Mouse (Mus musculus) ovary, postnatal 10 days (tissue): ENCODE measurements around the gene Tst.

Experiments
- DNase-seq: peaks from one replicate; pipeline ENCODE4 v3.0.0; 2022; ENCODE audit warnings: low spot score

Gene Tst

DNA sequence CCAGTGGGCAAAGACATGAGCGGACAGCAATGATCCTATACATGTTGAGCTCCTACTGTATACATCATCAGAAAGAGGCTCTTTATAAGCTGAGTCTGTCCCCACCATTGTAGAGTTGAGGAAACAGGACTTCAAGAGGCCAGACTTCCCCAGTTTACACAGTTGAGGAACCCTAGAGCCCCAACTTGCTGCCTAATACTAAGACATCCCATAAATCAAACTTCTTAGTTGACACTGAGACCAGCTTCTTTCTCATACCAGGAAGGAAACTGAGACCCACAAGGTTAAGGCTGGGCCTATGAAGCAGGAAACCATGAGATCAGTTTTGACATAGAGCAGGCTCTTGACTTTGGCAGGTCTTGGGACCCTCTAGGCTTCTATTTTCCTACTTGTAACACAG, 20.1 kb downstream of the Tst start:
- DNase-seq = no peak

DNA sequence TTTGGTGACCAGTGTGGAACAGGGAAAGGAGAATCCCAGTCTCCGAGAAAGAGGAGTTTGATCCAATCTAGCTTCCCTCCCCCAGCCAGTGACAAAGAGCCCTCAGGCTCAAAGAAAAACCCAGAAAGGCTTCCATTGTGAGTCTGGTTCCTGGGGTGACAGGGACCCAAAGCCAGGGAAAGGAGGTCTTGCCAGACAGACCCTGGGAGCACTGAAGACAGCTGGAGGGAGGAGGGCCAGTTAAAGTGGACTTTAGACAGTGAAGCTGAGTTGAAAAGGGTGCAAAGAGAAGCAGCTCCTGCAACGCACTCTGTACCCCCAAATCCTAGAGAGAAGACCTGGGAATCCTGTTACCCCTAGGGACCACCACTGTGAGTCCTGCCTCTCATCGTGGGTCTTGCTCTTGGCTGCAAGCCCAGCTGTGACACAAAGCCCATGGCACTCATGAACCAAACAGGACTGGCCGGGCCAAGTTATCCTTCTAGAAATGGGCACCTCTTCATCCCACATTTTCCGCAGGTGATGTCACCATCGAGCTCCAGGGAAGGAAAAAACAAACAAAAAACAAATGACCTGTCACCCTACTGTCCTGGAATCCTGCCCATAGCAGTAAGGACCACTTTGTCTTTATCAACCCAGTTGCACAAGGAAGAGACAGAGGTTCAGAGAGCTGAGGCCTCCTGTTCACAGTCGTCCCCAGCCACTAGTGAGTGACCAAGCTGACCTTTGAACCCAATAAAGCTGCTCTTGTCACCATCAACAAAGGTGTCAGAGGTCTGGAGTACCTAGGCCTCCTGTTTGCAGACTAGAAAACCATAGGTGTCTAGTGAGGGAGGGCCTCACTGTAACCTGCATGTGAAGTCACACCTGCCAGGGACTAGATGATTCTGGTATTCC, 21.2 kb downstream of the Tst start:
- no peak for DNase-seq

DNA sequence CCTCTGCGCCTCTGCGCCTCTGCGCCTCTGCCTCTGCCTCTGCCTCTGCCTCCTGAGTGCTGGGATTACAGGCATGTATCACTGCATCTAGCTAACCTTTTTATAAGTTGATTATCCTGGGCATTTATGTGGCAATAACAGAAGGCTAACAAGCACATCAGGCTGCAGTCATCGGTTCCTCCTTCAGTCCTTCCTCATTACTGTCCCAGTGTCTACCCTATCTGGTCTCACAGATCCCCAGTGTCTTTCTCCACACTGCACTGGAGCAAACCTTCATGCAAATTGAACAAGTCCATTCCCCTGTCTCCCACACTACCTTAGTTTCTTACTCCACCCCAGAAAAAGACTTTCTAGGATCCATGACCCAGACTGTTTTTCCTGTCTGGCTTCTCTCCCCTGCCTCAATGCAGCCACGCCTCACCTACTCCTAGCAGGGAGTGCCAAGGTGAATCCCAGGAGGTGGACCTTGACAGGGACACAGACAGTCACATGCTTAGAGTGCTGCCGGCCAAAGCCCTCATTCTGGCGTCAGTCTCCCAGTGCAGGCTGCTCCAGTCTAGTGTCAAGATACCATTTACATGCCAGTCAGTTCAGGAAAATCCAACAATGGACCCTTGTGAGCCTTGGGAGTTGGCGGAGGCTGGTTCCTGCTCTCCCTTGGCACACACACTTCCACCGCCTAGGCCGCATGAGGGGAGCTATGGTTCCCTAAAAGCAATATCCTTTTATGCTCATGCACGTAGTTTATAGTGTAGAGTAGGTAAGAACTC, 22.1 kb downstream of the Tst start:
- no peak for DNase-seq

DNA sequence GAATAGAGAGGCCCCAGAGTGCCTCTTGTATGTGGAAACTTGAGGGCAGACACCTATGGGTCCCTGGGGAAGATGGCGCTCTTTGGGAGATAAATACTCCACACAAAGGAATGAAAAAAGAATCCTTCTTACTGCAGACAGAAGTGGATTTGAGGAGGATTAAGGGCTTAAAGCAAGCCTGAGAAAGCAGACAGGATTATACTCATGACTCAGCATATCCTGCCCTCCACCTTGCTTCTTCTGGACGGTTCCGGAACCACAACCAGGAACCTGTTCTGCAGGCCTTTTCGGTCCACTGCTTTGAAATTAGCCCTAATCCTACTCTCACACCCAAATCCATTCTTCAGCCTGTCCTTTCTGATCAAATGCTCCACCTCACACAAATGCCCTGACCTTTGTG, 23.6 kb downstream of the Tst start:
- DNase-seq = no peak

DNA sequence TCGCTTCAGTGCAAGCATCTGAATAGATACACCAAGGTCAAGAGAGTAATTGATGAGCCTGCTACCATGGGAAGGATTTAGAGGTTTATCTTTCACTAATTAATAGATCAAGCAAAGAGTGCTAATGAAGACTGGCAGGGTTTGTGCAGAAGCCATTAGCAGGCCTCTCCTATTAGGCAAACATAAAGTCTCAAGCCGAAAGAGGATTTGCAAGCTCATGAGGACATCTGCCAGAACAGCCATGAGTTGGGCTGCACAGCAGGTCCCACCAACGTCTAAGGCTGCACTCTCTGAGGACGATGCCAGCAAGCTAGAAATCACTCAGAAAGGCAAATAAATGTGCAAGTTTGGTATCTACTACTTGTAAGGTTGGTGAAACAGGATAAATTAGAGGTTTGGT, 25.0 kb downstream of the Tst start:
- no peak for DNase-seq

DNA sequence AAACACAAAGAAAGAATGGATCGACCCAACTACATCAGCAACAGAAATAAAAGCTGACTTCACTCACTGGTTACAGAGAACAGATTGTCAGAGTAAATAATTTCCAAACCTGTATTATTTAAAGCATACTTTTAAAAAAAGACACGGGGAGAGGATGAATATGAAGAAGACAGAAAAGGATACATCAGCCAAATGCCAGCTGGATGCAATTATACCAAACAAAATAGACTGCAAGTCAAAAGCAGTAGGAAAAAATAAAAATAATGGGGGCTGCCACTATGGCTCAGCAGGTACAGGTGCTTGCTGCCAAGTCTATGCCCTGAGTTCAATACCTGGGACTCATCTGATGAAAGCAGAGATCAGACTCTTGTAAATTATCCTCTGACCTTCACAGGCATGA, 25.5 kb downstream of the Tst start:
- DNase-seq = no peak

DNA sequence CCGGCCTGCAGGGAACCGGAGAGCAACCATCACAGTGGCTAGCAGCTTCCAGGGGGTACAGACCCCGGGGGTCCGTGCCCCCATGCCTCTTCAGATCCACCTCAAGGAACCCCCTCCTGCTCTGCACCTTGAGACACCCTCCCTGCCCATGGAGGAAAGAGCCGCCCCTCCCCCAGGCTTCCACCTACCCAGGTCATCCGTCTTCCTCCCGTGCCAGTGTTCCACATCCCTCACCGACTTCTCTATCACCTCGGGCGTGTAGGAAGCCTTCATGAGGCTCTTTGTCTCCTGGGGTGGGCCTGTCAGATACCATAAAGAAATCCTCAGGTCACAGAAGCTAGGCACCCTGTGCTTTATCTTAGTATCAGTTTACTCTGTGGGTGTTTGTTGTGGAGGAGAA, 27.2 kb downstream of the Tst start:
- DNase-seq = no peak

DNA sequence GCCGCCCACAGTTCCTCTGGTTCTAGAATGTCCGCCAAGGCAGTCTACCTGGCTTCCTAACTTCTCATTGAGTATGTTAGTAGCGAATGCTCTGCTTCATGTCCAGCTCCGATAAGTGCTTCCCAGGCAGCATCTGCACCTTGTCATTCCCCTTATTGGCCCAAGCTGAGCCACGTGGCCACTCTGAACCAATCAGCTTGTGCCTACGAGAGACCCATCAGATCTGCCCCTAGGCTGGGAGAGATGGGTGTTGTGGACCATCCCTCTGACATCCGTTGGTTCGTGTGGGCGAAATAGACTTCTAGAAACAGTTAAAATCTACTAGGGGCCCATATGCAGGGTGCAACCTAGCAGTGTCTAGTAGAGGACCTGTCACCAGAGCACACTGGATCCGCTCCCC, 27.8 kb downstream of the Tst start:
- no peak for DNase-seq

DNA sequence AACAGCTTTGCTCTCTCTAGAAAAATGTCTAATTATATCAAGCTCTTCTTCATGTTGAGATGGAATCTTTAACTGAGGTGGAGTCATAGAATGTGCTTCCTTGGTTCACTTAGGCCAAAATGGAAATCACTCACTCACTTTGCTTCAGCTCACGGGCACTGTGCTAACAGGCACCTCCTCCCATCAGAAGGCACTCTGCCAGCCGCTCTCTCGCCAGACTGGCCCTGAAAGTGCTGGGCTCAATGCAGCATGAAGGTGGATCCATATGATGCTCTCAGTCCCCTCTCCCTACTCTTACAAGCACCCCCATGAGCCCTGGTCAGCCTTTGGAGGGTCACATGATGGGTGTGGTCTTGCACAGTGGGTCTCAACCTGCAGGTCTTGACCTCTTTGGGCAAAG, 31.5 kb downstream of the Tst start:
- no peak for DNase-seq

DNA sequence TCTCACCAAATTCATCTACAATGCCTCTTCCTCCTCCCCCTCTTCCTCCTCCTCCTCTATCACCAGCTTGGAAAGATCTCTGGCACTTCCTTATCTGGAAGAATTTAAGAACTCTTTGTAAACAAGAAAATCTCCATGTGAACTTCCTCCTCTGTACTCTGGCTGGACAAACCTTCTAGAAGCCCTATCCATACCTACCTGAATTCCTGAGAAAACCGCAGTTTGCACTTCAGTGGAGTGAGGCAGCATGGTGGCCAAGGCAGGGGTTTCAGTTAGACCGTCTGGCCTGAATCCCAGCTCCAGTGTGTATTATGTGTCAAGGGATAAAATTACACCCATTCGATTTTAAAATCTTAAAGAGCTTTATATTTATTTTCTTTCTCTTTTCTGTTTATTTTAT, 32.9 kb downstream of the Tst start:
- DNase-seq = no peak

DNA sequence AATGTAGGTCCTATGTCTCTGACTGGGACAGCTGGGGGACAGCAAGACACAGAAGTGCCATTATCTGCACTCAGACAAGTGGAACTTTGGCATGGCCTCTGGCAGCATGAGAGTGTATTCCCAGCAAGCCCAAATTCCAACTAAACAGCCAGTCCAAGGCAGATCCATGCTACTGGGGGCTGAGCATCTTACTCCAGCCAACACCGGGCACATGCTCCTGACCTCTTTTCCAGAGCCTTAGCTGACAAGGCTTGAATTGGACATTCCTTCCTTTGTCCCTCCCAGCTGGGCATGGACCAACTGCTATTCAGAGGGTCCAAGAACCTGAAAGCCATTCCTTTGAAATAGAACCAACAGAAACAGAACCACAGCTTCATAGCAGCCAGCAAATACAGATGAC, 36.1 kb downstream of the Tst start:
- no peak for DNase-seq

DNA sequence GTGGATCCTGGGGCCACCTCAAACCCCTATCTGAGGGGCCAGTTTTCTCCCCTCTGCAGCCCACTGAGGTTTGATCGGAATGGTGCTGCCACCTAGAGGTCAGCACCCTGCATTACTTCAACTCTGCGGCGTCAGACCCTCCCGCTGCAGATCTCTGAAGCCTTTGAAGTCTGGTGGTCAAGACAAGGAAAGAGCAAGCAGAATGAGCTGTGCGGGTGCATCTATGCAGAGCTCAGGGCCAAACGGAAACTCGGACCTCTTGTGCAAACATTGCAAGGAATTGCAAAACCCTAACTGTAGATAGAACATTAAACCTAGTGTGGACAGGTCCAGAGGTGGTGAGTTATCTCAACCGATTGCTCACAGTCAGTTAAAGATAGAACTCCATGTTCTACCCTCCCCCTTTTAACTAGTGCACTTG, 36.8 kb downstream of the Tst start:
- no peak for DNase-seq

DNA sequence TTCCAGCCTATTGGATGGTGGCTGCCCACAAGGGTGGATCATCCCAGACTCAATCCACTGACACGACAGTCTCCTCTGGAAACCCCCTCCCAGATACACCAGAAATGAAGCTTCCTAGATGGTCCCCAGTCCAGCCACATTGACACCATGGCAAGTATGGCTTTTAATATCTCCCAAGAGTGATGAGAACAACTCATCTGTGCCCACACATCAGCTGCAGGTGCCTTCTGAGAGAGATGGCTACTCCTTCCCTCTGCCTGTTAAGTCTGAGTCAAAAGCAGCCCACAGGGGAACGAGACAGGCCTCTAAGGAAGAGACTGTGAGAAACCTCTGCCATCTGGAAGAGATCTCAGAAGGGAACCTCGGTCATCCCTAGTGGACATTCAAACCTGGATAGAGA, 37.9 kb downstream of the Tst start:
- no peak for DNase-seq

DNA sequence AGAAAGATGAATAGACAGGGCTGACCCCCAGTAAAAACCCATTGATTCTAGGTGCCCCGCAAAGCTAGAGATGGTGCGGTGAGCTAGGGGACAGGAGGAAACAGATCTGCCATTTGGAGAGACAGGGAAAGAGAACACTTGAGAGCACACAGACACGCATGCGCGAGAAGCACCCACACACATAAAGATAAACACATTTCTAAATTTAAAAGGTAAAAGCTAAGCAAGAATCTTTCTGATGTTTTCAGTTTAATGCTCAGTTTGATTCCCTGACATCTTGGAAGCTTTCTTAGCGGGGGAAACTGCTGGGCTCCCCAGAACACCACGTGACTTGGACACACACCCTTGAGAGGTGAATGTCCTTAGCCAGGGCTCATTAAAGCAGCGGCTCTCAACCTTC, 38.8 kb downstream of the Tst start:
- DNase-seq = no peak

DNA sequence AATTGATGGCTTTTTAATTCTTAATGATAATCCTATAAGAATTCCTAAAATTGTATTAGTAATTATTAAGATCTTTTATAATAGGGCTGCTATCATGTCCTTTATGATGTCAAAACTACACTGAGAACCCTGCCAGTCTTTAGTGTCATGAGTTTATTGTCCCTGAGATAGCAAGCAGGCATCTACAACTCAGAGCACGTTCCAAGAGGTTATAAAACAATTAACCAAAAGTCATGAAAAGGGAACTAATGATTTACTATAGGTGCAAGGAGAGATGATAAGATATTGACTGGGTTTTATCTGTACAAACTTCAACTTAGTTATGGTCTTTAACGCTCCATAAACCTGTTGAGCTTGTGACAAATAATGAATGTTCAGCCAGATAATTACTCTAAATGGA, 39.8 kb downstream of the Tst start:
- no peak for DNase-seq

DNA sequence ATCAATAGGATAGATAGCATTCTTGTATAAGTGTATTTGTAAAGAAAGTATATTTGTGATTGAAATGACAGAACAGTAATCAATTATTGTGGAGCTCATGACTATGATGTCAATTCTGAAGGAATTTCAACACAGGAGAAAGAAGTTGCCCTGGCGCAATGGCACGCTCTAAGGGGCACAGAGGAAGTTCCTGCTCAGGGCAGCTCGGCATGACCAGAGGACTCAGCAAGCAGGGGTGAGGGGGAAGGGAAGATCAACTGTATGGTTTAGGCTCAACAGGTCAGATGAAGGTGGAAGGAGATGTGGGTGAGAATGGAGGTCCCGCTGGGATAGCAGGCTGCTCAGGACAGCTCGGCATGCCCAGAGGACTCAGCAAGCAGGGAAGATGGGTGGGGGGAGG, 50.2 kb downstream of the Tst start:
- no peak for DNase-seq

DNA sequence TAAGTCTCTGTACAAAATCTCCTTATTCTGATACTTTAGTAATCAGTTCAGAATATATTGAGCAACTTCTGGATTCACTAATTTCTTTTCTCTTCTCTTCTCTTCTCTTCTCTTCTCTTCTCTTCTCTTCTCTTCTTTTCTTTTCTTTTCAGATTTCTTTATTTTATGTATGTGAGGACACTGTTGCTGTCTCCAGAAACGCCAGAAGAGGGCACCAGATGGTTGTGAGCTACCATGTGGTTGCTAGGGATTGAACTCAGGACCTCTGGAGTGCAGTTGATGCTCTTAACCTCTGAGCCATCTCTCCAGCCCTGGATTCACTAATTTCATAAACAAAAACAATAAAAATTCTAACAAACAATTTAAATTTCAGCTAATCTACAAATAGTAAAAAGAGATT, 50.7 kb downstream of the Tst start:
- DNase-seq = no peak

DNA sequence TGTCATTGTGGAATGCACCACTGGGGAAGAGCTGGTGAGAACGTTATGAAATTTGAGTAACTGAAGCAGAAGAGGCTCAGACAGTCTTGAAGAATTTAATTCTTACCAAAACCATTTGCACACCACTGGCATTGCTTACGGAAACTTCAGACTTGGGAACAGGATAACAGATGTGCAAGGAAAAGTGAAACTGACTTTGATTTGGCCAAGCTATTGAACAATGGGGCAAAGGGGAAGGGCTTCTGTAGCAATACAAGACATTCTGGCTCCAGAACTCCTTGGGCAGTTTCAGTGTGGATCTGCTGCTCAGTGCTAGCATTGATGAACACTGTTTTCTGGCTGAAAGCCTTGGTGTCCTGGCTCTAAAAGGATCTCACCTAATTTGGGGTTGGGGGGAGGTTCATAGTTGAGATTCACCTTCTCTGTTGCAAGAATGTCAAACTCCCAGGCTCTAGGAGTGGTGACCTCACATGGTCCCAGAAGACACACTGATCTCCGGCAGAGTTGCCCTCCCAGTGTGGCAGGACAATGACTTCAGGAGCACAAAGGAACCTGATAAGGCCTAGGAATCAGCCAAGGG, 54.0 kb downstream of the Tst start:
- no peak for DNase-seq
